32 mouse cellular contexts compared by ENCODE assay signal in genomic region chr7:120178935-120179334, GRCm38 (mm10). TPM values are rescaled to one million over a fixed set of nuclear protein-coding genes. Genes with fewer than 3 reads are reported as not detected.
DNase-seq lines count a peak whose midpoint lies in the region; ATAC-seq and TF ChIP-seq lines count a peak whose summit lies in the region.
"Had no signal": no experiment of that assay in that cellular context is flagged by ENCODE, and none has a peak within 500 bp of the region (broad histone marks: within the 10 kb centered on the region; RNA-seq: fewer than 3 reads in every experiment).

No protein-coding gene starts in this region.

- 0 out of 2 replicates have a peak, but pooled peaks have one; percentile 47 for ATAC-seq in forebrain, embryonic 16.5 days
- peak; percentile 69; the same call in 1 of the 2 replicates for ATAC-seq in lung, embryonic 14.5 days (ENCODE audit: insufficient read depth)
- ATAC-seq: hindbrain, postnatal 0 days; inflammation-experienced regulatory T-cells, adult 6 months; intestine, embryonic 16.5 days had no signal

- H3K9me3 ChIP-seq in forebrain, embryonic 16.5 days (ENCODE audit: control insufficient read depth, low read length) = no peaks in the 10 kb centered on the region
- no peaks in the 10 kb centered on the region for H3K9me3 ChIP-seq in forebrain, embryonic 10.5 days
- H3K9me3 ChIP-seq in lung, embryonic 14.5 days (ENCODE audit: low read depth, low read length) = no peaks in the 10 kb centered on the region
- H3K9me3 ChIP-seq in embryonic facial prominence, embryonic 10.5 days = no peaks in the 10 kb centered on the region
- H3K9me3 ChIP-seq: embryonic facial prominence, embryonic 15.5 days; forebrain, embryonic 12.5 days; G1E; heart, embryonic 12.5 days; heart, embryonic 15.5 days had no signal

- no peak for DNase-seq in forebrain, embryonic 10.5 days (ENCODE audit: extremely low spot score, low spot score)
- peak; percentile 72 for DNase-seq in lung, embryonic 14.5 days
- DNase-seq in lung, adult 2 months = no peak
- DNase-seq in MN1 (ENCODE audit: low spot score) = peak; percentile 24
- DNase-seq in embryonic facial prominence, embryonic 10.5 days (ENCODE audit: low spot score) = no peak
- DNase-seq in right cerebral cortex, postnatal 25 days = no peak
- DNase-seq: adrenal gland, adult 2 months; adrenal gland, postnatal 14 days; B cell, adult 2 months; cerebellum, adult 11-12 months; cerebellum, adult 8-10 months; cerebellum, postnatal 10 days; cerebellum, postnatal 36 days; embryo, embryonic 11 days; gastrocnemius, postnatal 25 days; heart, adult 2 months; heart, postnatal 10 days; heart, postnatal 36 days had no signal

- no peak overlapping the region for H3K4me2 ChIP-seq in forebrain, embryonic 16.5 days (ENCODE audit: low read length)
- no peak overlapping the region for H3K4me2 ChIP-seq in lung, embryonic 14.5 days
- H3K4me2 ChIP-seq: embryonic facial prominence, embryonic 15.5 days; forebrain, embryonic 12.5 days; heart, embryonic 12.5 days; heart, embryonic 15.5 days; hindbrain, embryonic 14.5 days had no signal

- no peak for TF ChIP-seq CTCF in lung, embryonic 14.5 days (IDR thresholded peaks at IDR 0.05; ENCODE audit: low read depth)
- no peak for TF ChIP-seq CTCF in lung, adult 2 months (IDR thresholded peaks at IDR 0.05; ENCODE audit: insufficient read depth, low read length)

- H3K27me3 ChIP-seq in forebrain, embryonic 16.5 days (replicated peaks; ENCODE audit: control insufficient read depth, insufficient read depth, low read length) = no peaks in the 10 kb centered on the region
- H3K27me3 ChIP-seq in forebrain, embryonic 10.5 days (ENCODE audit: poor library complexity, severe bottlenecking) = no peaks in the 10 kb centered on the region
- H3K27me3 ChIP-seq in lung, embryonic 14.5 days (ENCODE audit: insufficient read depth, low read length) = no peaks in the 10 kb centered on the region
- no peaks in the 10 kb centered on the region for H3K27me3 ChIP-seq in embryonic facial prominence, embryonic 10.5 days (replicated peaks; ENCODE audit: low read depth, poor library complexity, severe bottlenecking)
- H3K27me3 ChIP-seq: embryonic facial prominence, embryonic 15.5 days; forebrain, embryonic 12.5 days; heart, embryonic 12.5 days; heart, embryonic 15.5 days had no signal

- no peak overlapping the region for H3K9ac ChIP-seq in forebrain, embryonic 16.5 days (replicated peaks; ENCODE audit: low read depth, low read length)
- H3K9ac ChIP-seq in lung, embryonic 14.5 days = no peak overlapping the region
- H3K9ac ChIP-seq: embryonic facial prominence, embryonic 15.5 days; forebrain, embryonic 12.5 days; heart, embryonic 12.5 days; heart, embryonic 15.5 days; hindbrain, embryonic 14.5 days had no signal

- no peaks in the 10 kb centered on the region; the same call in 1 of the 2 replicates for H3K4me1 ChIP-seq in forebrain, embryonic 16.5 days (replicated peaks; ENCODE audit: control insufficient read depth, insufficient read depth, low read length)
- no peaks in the 10 kb centered on the region for H3K4me1 ChIP-seq in forebrain, embryonic 10.5 days
- H3K4me1 ChIP-seq in lung, embryonic 14.5 days (ENCODE audit: insufficient read depth) = no peaks in the 10 kb centered on the region
- no peaks in the 10 kb centered on the region for H3K4me1 ChIP-seq in lung, adult 2 months (ENCODE audit: control insufficient read depth, insufficient read depth, low read length)
- H3K4me1 ChIP-seq in embryonic facial prominence, embryonic 10.5 days = peaks cover 8% of the 10 kb centered on the region
- H3K4me1 ChIP-seq: embryonic facial prominence, embryonic 15.5 days; forebrain, embryonic 12.5 days; heart, embryonic 12.5 days; heart, embryonic 15.5 days had no signal

- no peak for TF ChIP-seq POLR2A in lung, adult 2 months (IDR thresholded peaks at IDR 0.05; ENCODE audit: borderline replicate concordance, extremely low read depth, low read depth, low read length)

- no peak overlapping the region for H3K4me3 ChIP-seq in forebrain, embryonic 16.5 days (replicated peaks; ENCODE audit: low read length)
- no peak overlapping the region for H3K4me3 ChIP-seq in forebrain, embryonic 10.5 days
- H3K4me3 ChIP-seq in lung, embryonic 14.5 days (ENCODE audit: low read depth, low read length) = no peak overlapping the region
- H3K4me3 ChIP-seq in lung, adult 2 months (replicated peaks; ENCODE audit: extremely low read depth, low read depth, low read length) = no peak overlapping the region
- H3K4me3 ChIP-seq in embryonic facial prominence, embryonic 10.5 days = no peak overlapping the region
- H3K4me3 ChIP-seq: embryonic facial prominence, embryonic 15.5 days; forebrain, embryonic 12.5 days; heart, adult 2 months; heart, embryonic 12.5 days; heart, embryonic 15.5 days had no signal

- 9% methylated on average over 2 of the region's 2 CpGs for WGBS in forebrain, embryonic 16.5 days
- WGBS in forebrain, embryonic 10.5 days = 58% methylated on average over 2 of the region's 2 CpGs
- WGBS in lung, embryonic 14.5 days = 5% methylated on average over 2 of the region's 2 CpGs
- WGBS in lung, adult 2 months = 6% methylated on average over 2 of the region's 2 CpGs
- WGBS in embryonic facial prominence, embryonic 10.5 days = 47% methylated on average over 2 of the region's 2 CpGs

- H3K36me3 ChIP-seq in forebrain, embryonic 16.5 days (ENCODE audit: control insufficient read depth, insufficient read depth) = no peaks in the 10 kb centered on the region
- H3K36me3 ChIP-seq in forebrain, embryonic 10.5 days (replicated peaks) = no peaks in the 10 kb centered on the region
- no peaks in the 10 kb centered on the region for H3K36me3 ChIP-seq in lung, embryonic 14.5 days (ENCODE audit: insufficient read depth)
- no peaks in the 10 kb centered on the region for H3K36me3 ChIP-seq in embryonic facial prominence, embryonic 10.5 days (replicated peaks)
- H3K36me3 ChIP-seq: embryonic facial prominence, embryonic 15.5 days; forebrain, embryonic 12.5 days; G1E; heart, embryonic 12.5 days; heart, embryonic 15.5 days had no signal

- no peak overlapping the region for H3K27ac ChIP-seq in forebrain, embryonic 16.5 days (ENCODE audit: low read length)
- H3K27ac ChIP-seq in forebrain, embryonic 10.5 days = no peak overlapping the region
- no peak overlapping the region for H3K27ac ChIP-seq in lung, embryonic 14.5 days (ENCODE audit: low read depth)
- 0 out of 2 replicates have a peak overlapping the region, but pooled peaks have one; percentile 30 for H3K27ac ChIP-seq in embryonic facial prominence, embryonic 10.5 days (replicated peaks)
- H3K27ac ChIP-seq: embryonic facial prominence, embryonic 15.5 days; forebrain, embryonic 12.5 days; heart, adult 2 months; heart, embryonic 15.5 days; hindbrain, embryonic 14.5 days; hindbrain, postnatal 0 days had no signal

RNA-seq across cellular contexts. Expression of gene Anks4b, which starts 5.3 kb away (rescaled TPM):
- polyA plus RNA-seq in forebrain, embryonic 16.5 days (2015; fragmentation: Nextera tagmentation; extraction: Ambion mirVana) = not detected in 2 replicates
- polyA plus RNA-seq in forebrain, embryonic 10.5 days (2016; fragmentation: Nextera tagmentation; extraction: Ambion mirVana) = 0.05 TPM in 2 replicates
- polyA plus RNA-seq in lung, embryonic 14.5 days (2014; fragmentation: Nextera tagmentation; extraction: Ambion mirVana) = not detected in 2 replicates
- not detected in 2 replicates for polyA plus RNA-seq in lung, adult 2 months (2012; rRNA removed)
- polyA plus RNA-seq in embryonic facial prominence, embryonic 10.5 days (2016; fragmentation: Nextera tagmentation; extraction: Ambion mirVana) = 0.11 TPM in 1 of 2 replicates, not detected in the other
- polyA plus RNA-seq: adrenal gland, adult 2 months; embryonic facial prominence, embryonic 11.5 days; embryonic facial prominence, embryonic 15.5 days; G1E; heart, adult 2 months; heart, embryonic 15.5 days; hindbrain, embryonic 14.5 days; hindbrain, postnatal 0 days; inflammation-experienced regulatory T-cells, adult 6 months had no signal

RNA-seq across cellular contexts. Expression of gene Crym, which starts 23.0 kb away (rescaled TPM):
- polyA plus RNA-seq in forebrain, embryonic 16.5 days (2015; fragmentation: Nextera tagmentation; extraction: Ambion mirVana) = 43.4 and 55.3 TPM in 2 replicates
- polyA plus RNA-seq in forebrain, embryonic 10.5 days (2016; fragmentation: Nextera tagmentation; extraction: Ambion mirVana) = 125 and 144 TPM in 2 replicates
- polyA plus RNA-seq in lung, embryonic 14.5 days (2014; fragmentation: Nextera tagmentation; extraction: Ambion mirVana) = 3.4 and 4.4 TPM in 2 replicates
- 4.7 and 5.2 TPM in 2 replicates for polyA plus RNA-seq in lung, adult 2 months (2012; rRNA removed)
- polyA plus RNA-seq in embryonic facial prominence, embryonic 10.5 days (2016; fragmentation: Nextera tagmentation; extraction: Ambion mirVana) = 149 and 175 TPM in 2 replicates
- polyA plus RNA-seq: G1E; inflammation-experienced regulatory T-cells, adult 6 months had no signal

RNA-seq across cellular contexts. Expression of gene Abca14, which starts 24.8 kb away (rescaled TPM):
- polyA plus RNA-seq in forebrain, embryonic 16.5 days (2015; fragmentation: Nextera tagmentation; extraction: Ambion mirVana) = not detected in 2 replicates
- not detected in 2 replicates for polyA plus RNA-seq in forebrain, embryonic 10.5 days (2016; fragmentation: Nextera tagmentation; extraction: Ambion mirVana)
- 0.20 TPM in 1 of 2 replicates, not detected in the other for polyA plus RNA-seq in lung, embryonic 14.5 days (2014; fragmentation: Nextera tagmentation; extraction: Ambion mirVana)
- 0.14 TPM in 1 of 2 replicates, not detected in the other for polyA plus RNA-seq in lung, adult 2 months (2012; rRNA removed)
- polyA plus RNA-seq in embryonic facial prominence, embryonic 10.5 days (2016; fragmentation: Nextera tagmentation; extraction: Ambion mirVana) = not detected in 2 replicates
- polyA plus RNA-seq: adrenal gland, adult 2 months; cortical plate, adult 2 months; embryonic facial prominence, embryonic 11.5 days; embryonic facial prominence, embryonic 15.5 days; forebrain, embryonic 12.5 days; G1E; gonadal fat pad, adult 2 months; heart, adult 2 months; heart, embryonic 12.5 days; heart, embryonic 15.5 days; hindbrain, embryonic 11.5 days; hindbrain, embryonic 14.5 days; hindbrain, postnatal 0 days; inflammation-experienced regulatory T-cells, adult 6 months had no signal

RNA-seq across cellular contexts. Expression of gene Zp2, which starts 33.8 kb away (rescaled TPM):
- not detected in 2 replicates for polyA plus RNA-seq in forebrain, embryonic 16.5 days (2015; fragmentation: Nextera tagmentation; extraction: Ambion mirVana)
- not detected in 2 replicates for polyA plus RNA-seq in forebrain, embryonic 10.5 days (2016; fragmentation: Nextera tagmentation; extraction: Ambion mirVana)
- not detected in 2 replicates for polyA plus RNA-seq in lung, embryonic 14.5 days (2014; fragmentation: Nextera tagmentation; extraction: Ambion mirVana)
- 0.05 TPM in 1 of 2 replicates, not detected in the other for polyA plus RNA-seq in lung, adult 2 months (2012; rRNA removed)
- polyA plus RNA-seq in embryonic facial prominence, embryonic 10.5 days (2016; fragmentation: Nextera tagmentation; extraction: Ambion mirVana) = 0.06 and 0.16 TPM in 2 replicates
- polyA plus RNA-seq: adrenal gland, adult 2 months; embryonic facial prominence, embryonic 11.5 days; forebrain, embryonic 12.5 days; G1E; gonadal fat pad, adult 2 months; heart, embryonic 12.5 days; hindbrain, embryonic 11.5 days; hindbrain, embryonic 14.5 days; hindbrain, postnatal 0 days; inflammation-experienced regulatory T-cells, adult 6 months; intestine, embryonic 16.5 days had no signal

Comparison
In these comparisons a context has a peak if more than half of its experiments do, and no peak if none do; other contexts are left out.
1. DNase-seq: peak in lung, embryonic 14.5 days (single experiment) and MN1 (single experiment); none in forebrain, embryonic 10.5 days (single experiment), lung, adult 2 months (single experiment), embryonic facial prominence, embryonic 10.5 days (single experiment) and right cerebral cortex, postnatal 25 days (single experiment).